Mouse (Mus musculus) megakaryocyte, embryonic 14.5 days (primary cell): ENCODE measurements around the gene Pak6.

Experiments
- FLI1 ChIP-seq: IDR thresholded peaks from 2 replicates; pipeline ENCODE4 v1.6.1; 2012; ENCODE audit warnings: low read length, inconsistent platforms, mixed read lengths
- GATA1 ChIP-seq: IDR thresholded peaks from 3 replicates; pipeline ENCODE4 v1.6.1; 2012; ENCODE audit warnings: mixed read lengths, low read length, inconsistent platforms, borderline replicate concordance

DNA sequence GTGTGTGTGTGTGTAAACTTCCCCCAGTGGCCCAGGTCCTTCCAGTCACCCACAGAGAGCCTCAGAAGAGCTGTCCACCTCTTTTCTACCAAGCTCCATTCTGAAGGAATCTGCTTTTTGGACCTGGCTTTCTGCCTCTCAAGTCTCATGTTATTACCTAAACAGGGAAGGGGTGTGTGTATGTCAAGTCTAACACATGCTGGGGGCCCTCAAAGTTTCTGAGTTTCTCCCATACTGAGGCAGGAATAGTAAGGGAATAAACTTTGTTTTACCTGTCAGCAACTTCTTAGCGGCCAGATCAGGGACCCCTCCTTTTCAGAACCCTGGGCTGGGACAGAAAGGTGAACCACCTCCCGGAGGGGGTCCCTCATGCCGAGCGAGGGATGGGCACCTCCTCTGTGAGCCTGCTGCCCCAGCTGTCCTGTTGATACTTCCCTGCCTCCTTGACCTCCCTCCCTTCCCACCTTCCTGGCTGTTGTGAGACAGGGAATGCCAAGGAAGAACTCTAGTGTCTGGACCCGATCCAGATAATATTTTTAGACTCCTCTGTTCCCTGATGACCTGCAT, 34.3 kb downstream of the Pak6 start:
- no peak for TF ChIP-seq GATA1
- no peak for TF ChIP-seq FLI1
